Mouse (Mus musculus) cerebral cortex, adult 2 months (tissue): ENCODE measurements around the gene Nos1.

ENCODE experiments used
- WGBS: fragments of 180-500 bp; shearing (Covaris S2); methylation state at CpG from one replicate; pipeline ENCODE4 v1.1.7; 2018; 5-methylcytosine and 5-hydroxymethylcytosine counted together

Nos1 gene

GRCm38 (mm10) chr5:117997434-117997970, 216.7 kb downstream of the Nos1 start:
- 53% methylated on average over 10 of the region's 10 CpGs for WGBS

GRCm38 (mm10) chr5:117999061-117999460, 218.2 kb downstream of the Nos1 start:
- 65% methylated on average over 7 of the region's 7 CpGs for WGBS

GRCm38 (mm10) chr5:117999584-117999983, 218.8 kb downstream of the Nos1 start:
- 48% methylated on average over 11 of the region's 11 CpGs for WGBS

DNA sequence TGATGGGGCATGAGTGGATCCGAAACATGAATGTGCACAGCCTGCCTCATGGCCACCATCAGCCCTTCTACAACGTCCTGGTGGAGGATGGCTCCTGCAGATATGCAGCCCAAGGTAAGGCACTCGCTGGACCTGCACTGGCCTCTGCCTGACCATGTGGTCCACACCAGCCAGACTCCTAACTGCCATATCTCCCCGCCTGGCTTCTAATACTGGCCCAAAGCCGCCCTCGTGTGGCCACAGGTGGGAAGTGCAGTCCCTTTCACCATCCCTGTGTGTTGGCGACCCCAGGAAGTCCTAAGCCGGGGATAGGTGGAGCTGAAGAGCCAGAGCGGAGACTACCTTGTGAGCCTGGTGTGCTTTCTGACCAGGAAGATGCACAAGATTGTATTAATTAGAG, 221.2 kb downstream of the Nos1 start:
- WGBS, result 31% methylated on average over 9 of the region's 9 CpGs

DNA sequence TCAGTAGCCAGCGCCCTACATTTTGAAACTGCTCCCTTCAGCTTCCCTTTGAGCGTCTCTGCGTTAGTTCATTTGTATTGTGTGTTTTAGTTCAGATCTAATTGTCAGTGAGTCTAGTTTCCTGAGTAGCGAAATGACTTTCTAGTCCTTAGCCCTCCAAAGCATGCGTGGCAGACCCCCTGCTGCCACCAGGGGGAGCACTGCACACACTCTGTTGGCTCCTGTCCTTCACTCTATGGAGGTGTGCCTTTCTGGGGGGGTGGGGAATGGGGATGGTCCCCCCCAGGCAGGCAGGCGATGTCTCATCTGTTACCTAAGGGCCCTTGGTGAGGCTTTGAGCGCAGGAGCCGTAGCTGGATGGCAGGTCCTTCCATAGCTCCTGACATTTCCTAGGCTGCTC, 223.8 kb downstream of the Nos1 start:
- WGBS, result 47% methylated on average over 8 of the region's 8 CpGs

DNA sequence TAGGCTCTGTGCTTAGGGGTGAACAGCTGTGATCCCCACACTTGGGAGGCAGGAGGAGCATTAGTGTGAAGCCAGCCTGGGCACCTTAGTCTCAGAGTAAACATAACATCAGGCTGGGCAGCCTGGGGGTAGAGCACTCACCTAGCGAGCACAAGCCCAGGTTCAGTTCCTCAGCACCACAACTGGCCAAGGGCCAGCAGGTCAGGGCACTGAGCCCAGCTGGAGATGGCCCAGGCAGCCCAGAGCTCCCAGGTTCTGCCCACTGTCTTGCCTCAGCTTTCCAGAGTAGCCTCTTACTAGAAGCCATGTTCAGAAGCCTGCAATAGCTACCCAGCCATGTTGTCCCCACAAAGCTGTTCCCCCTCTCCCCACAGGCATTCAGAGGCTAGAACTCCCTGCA, 224.9 kb downstream of the Nos1 start:
- 75% methylated on average over 1 of the region's 1 CpGs for WGBS

DNA sequence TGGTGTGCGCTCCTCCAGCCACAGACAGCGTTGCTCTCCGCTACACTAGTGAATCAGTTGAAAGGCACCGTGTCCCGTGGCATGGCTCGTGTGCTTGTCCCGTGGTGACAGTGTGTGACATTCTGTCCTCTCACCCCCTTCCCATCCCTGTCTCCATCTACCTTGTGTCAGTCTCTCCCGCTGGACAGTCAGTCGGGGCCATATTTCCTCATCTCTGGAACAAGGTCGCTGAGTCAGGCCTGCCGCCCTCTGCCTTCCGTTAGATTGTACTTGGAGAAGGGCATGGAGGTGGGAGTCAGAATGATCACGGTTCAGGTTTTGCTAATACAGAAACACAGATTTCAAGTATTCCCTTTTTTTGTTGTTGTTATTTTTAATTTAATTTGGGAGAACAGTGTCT, 227.5 kb downstream of the Nos1 start:
- 90% methylated on average over 13 of the region's 13 CpGs for WGBS
